Mouse (Mus musculus) neural tube, embryonic 14.5 days (tissue): Measurements from ENCODE around the gene Kat8. TPM values are rescaled to one million over a fixed set of nuclear protein-coding genes. Genes with fewer than 3 reads are reported as not detected.
"Not testable (repeated sequence)": the region's sequence is repeated elsewhere in the genome, so short reads cannot be mapped to it uniquely, and the experiment has no call there.

ENCODE experiments used
- ATAC-seq: fragments of 200-750 bp; cut with Nextera tagmentation; 2 replicates; pipeline ENCODE4 v1.8.0; 2017; ENCODE audit warnings: low read depth, mild to moderate bottlenecking, moderate TSS enrichment, moderate library complexity
- H3K27ac ChIP-seq: fragments of 300-500 bp; sonication (generic); 2 replicates; pipeline ENCODE4 v1.5.1; 2014; ENCODE audit warnings: low read depth, mild to moderate bottlenecking, control low read depth, low read length, moderate library complexity, mixed read lengths
- H3K27me3 ChIP-seq: fragments of 300-500 bp; sonication (generic); 2 replicates; pipeline ENCODE4 v1.6.1; 2014; ENCODE audit warnings: low read length; ENCODE audit not compliant: control insufficient read depth, insufficient read depth
- H3K36me3 ChIP-seq: fragments of 300-500 bp; sonication (generic); 2 replicates; pipeline ENCODE4 v1.6.1; 2014; ENCODE audit warnings: low read length, mixed read lengths; ENCODE audit not compliant: control insufficient read depth, insufficient read depth
- H3K4me1 ChIP-seq: fragments of 300-500 bp; sonication (generic); 2 replicates; pipeline ENCODE4 v1.6.1; 2014; ENCODE audit warnings: low read length; ENCODE audit not compliant: control insufficient read depth, insufficient read depth
- H3K4me2 ChIP-seq: fragments of 300-500 bp; sonication (generic); 2 replicates; pipeline ENCODE4 v1.6.1; 2014; ENCODE audit warnings: mild to moderate bottlenecking, low read depth, low read length, control low read depth
- H3K4me3 ChIP-seq: fragments of 300-500 bp; sonication (generic); 2 replicates; pipeline ENCODE4 v1.5.1; 2014; ENCODE audit warnings: low read depth, low read length, control low read depth, mixed read lengths
- H3K9ac ChIP-seq: fragments of 300-500 bp; sonication (generic); replicated peaks from 2 replicates; pipeline ENCODE4 v1.6.1; 2014; ENCODE audit warnings: low read depth, mild to moderate bottlenecking, control low read depth, low read length, mixed read lengths
- H3K9me3 ChIP-seq: fragments of 300-500 bp; sonication (generic); 2 replicates; pipeline ENCODE4 v1.6.1; 2016; ENCODE audit warnings: low read length; ENCODE audit not compliant: control insufficient read depth
- WGBS: fragments of 180-500 bp; shearing (Covaris S2); extraction: QIAGEN DNeasy Blood & Tissue Kit; methylation state at CpG from one replicate; pipeline ENCODE4 v1.1.7; 2014; 5-methylcytosine and 5-hydroxymethylcytosine counted together
- polyA plus RNA-seq: library from polyadenylated mRNA; unstranded; fragments of >200 nt; fragmentation: Nextera tagmentation; extraction: Ambion mirVana; gene quantifications from 2 replicates; pipeline ENCODE4 v1.2.1, GENCODE M21; 2014

Gene Kat8
- polyA plus RNA-seq, 1 experiment from 2014 or later, result 49.4 TPM

DNA sequence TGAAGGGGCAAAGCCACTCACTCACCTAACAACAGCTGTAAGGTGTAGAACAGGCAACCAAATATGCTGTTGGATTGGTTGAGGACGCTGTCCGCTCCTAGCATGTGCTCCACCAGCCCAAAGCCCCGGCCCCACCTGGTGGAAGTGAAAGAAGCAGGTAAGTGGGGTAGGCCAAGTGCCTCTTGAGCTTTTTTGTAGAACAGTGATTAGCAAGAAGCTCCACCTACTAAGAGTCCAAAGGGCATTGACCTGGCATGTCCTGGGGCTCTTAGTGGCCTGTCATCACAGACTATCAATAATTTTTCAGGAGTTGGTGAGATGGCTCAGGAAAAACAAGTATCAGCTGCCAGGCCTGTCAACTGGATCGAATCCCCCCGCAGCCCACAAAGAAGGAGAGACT, 17.8 kb upstream of the Kat8 start:
- Histone ChIP-seq H3K4me3 (peak overlapping the region; percentile 57), H3K9me3 (no peaks in the 10 kb centered on the region), H3K4me1 (peaks cover 8% of the 10 kb centered on the region; the same call in 1 of the 2 replicates), H3K36me3 (peaks cover 8% of the 10 kb centered on the region), H3K4me2 (peak overlapping the region; percentile 83), H3K27ac (no peak overlapping the region), H3K27me3 (no peaks in the 10 kb centered on the region), H3K9ac (no peak overlapping the region)
- 89% methylated on average over 5 of the region's 5 CpGs for WGBS
- ATAC-seq, result no peak

- peaks cover 4% of the 10 kb centered on the region; the same call in 1 of the 2 replicates for H3K36me3 ChIP-seq
- ATAC-seq, result peak; percentile 98
- H3K4me3 ChIP-seq, result peak within 1 kb of the TSS; percentile 57
- H3K27ac ChIP-seq, result peak within 1 kb of the TSS; percentile 75
- H3K9ac ChIP-seq, result peak within 1 kb of the TSS; percentile 64
- H3K4me1 ChIP-seq, result peaks cover 8% of the 10 kb centered on the region; the same call in 1 of the 2 replicates
- WGBS, result 0% methylated on average over 26 of the region's 26 CpGs
- no peaks in the 10 kb centered on the region for H3K27me3 ChIP-seq
- no peaks in the 10 kb centered on the region for H3K9me3 ChIP-seq
- H3K4me2 ChIP-seq, result peak within 1 kb of the TSS; percentile 83
Observed at GRCm38 (mm10) chr7:127895442-127895841, 16.9 kb upstream of the Kat8 start, which contains the start of the genes Gm21974 and Vkorc1. Gene Gm21974, minus strand, starts transcription at chr7:127895454. Gene Vkorc1, minus strand, starts transcription at chr7:127895617.

DNA sequence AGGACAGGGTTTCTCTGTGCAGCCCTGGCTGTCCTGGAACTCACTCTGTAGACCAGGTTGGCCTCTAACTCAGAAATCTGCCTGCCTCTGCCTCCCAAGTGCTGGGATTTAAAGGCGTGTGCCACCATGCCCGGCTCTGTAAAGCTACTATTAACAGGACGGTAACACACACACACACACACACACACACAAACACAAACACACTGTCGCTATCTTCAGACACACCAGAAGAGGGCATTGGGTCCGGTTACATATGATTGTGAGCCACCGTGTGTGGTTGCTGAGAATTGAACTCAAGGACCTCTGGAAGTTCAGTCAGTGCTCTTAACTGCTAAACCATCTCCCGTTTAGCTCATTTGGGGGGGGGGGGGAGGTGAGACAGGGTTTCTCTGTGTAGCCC, 16.4 kb upstream of the Kat8 start:
- not testable (repeated sequence) for H3K27ac ChIP-seq, H3K4me2 ChIP-seq, H3K36me3 ChIP-seq, H3K4me1 ChIP-seq, H3K9me3 ChIP-seq, H3K27me3 ChIP-seq, H3K9ac ChIP-seq
- 71% methylated on average over 7 of the region's 7 CpGs for WGBS
- 0 out of 2 replicates have a peak overlapping the region, but pooled peaks have one; percentile 57 for H3K4me3 ChIP-seq
- 0 out of 2 replicates have a peak, but pooled peaks have one; percentile 4 for ATAC-seq

GRCm38 (mm10) chr7:127896384-127896783, 15.9 kb upstream of the Kat8 start:
- Histone ChIP-seq H3K9ac (no peak overlapping the region), H3K27ac (no peak overlapping the region), H3K36me3 (peaks cover 4% of the 10 kb centered on the region; the same call in 1 of the 2 replicates), H3K4me2 (no peak overlapping the region), H3K4me1 (peaks cover 8% of the 10 kb centered on the region; the same call in 1 of the 2 replicates), H3K27me3 (no peaks in the 10 kb centered on the region), H3K4me3 (no peak overlapping the region), H3K9me3 (no peaks in the 10 kb centered on the region)
- ATAC-seq, result no peak
- WGBS, result 63% methylated on average over 13 of the region's 13 CpGs

GRCm38 (mm10) chr7:127897542-127897941, 14.8 kb upstream of the Kat8 start:
- H3K27ac ChIP-seq, result no peak overlapping the region
- H3K4me2 ChIP-seq, result no peak overlapping the region
- H3K9ac ChIP-seq, result no peak overlapping the region
- peaks cover 8% of the 10 kb centered on the region; the same call in 1 of the 2 replicates for H3K4me1 ChIP-seq
- 90% methylated on average over 7 of the region's 7 CpGs for WGBS
- no peak for ATAC-seq
- H3K27me3 ChIP-seq, result no peaks in the 10 kb centered on the region
- no peaks in the 10 kb centered on the region for H3K9me3 ChIP-seq
- no peak overlapping the region for H3K4me3 ChIP-seq
- peaks cover 3% of the 10 kb centered on the region; the same call in 1 of the 2 replicates for H3K36me3 ChIP-seq

DNA sequence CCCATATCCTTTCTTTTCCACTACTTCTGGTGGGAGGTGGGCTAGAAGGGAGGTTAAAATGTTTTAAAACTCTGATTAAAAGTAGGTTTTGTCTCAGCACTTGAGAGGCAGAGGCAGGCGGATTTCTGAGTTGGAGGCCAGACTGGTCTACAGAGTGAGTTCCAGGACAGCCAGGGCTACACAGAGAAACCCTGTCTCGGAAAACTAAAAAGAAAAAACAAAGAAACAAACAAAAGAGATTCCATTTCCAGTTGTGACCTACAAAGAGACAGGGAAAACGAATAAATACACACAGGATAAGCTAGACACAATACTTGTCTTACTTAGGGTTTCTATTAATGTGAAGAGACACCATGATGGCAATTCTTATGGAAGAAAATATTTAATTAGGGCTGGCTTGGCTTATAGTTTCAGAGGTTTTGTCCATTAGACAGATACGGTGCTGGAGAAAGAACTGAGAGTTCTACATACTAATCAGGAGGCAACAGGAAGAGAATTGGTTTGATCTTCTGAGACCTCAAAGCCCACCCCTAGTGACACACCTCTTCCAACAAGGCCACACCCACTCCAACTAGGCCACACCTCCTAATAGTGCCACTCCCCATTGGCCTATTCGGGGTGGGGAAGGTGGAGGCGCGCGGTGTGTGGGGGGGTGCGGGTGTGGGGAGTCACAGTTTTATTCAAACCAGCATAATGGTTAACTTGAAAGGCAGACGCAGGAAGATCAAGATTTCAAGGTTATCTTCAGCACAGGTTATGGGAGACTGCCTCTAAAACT, 13.9 kb upstream of the Kat8 start:
- no peaks in the 10 kb centered on the region for H3K36me3 ChIP-seq
- H3K27ac ChIP-seq, result no peak overlapping the region
- no peak overlapping the region for H3K4me2 ChIP-seq

GRCm38 (mm10) chr7:127899997-127900396, 12.3 kb upstream of the Kat8 start:
- H3K4me2 ChIP-seq, result no peak overlapping the region
- H3K4me1 ChIP-seq, result peaks cover 6% of the 10 kb centered on the region; the same call in 1 of the 2 replicates
- H3K4me3 ChIP-seq, result no peak overlapping the region
- H3K27me3 ChIP-seq, result no peaks in the 10 kb centered on the region
- WGBS, result 50% methylated on average over 7 of the region's 7 CpGs
- ATAC-seq, result no peak
- no peak overlapping the region for H3K9ac ChIP-seq
- no peaks in the 10 kb centered on the region for H3K36me3 ChIP-seq
- H3K27ac ChIP-seq, result no peak overlapping the region
- no peaks in the 10 kb centered on the region for H3K9me3 ChIP-seq

More for the DNA sequence above, 13.9 kb upstream of the Kat8 start:
- 40% methylated on average over 10 of the region's 10 CpGs for WGBS
- no peak overlapping the region for H3K9ac ChIP-seq
- H3K4me1 ChIP-seq, result peaks cover 8% of the 10 kb centered on the region; the same call in 1 of the 2 replicates
- no peak for ATAC-seq
- H3K27me3 ChIP-seq, result no peaks in the 10 kb centered on the region
- no peaks in the 10 kb centered on the region for H3K9me3 ChIP-seq
- no peak overlapping the region for H3K4me3 ChIP-seq

GRCm38 (mm10) chr7:127901772-127902171, 10.5 kb upstream of the Kat8 start:
- WGBS, result 93% methylated on average over 2 of the region's 2 CpGs
- no peak for ATAC-seq
- H3K9me3 ChIP-seq, result no peaks in the 10 kb centered on the region

More at GRCm38 (mm10) chr7:127901772-127902171, 10.5 kb upstream of the Kat8 start:
- H3K4me3 ChIP-seq, result no peak overlapping the region
- H3K27me3 ChIP-seq, result no peaks in the 10 kb centered on the region
- H3K9ac ChIP-seq, result no peak overlapping the region
- H3K4me1 ChIP-seq, result 0 out of 2 replicates have a peak, but pooled peaks cover 8% of the 10 kb centered on the region
- H3K4me2 ChIP-seq, result no peak overlapping the region
- no peak overlapping the region for H3K27ac ChIP-seq
- peaks cover 6% of the 10 kb centered on the region; the same call in 1 of the 2 replicates for H3K36me3 ChIP-seq
